Mouse (Mus musculus): ENCODE data around the gene Gpc6. TPM values are rescaled to one million over a fixed set of nuclear protein-coding genes. Genes with fewer than 3 reads are reported as not detected.

Gpc6 gene
- total and polyA plus RNA-seq, 3 experiments, result not detected

GRCm38 (mm10) chr14:117340549-117340948 lies 415.4 kb downstream of the Gpc6 start:
- dilution Hi-C loops (cut with MboI; ENCODE audit: extremely low pct_ligation_motif_present, extremely low pct_unique_long_range_greater_than_20kb, low sequenced_read_pairs) (no loop called here), in situ Hi-C loops (cut with MboI; ENCODE audit: low pct_ligation_motif_present, low pct_unique_long_range_greater_than_20kb, low sequenced_read_pairs) (no loop called here)

GRCm38 (mm10) chr14:117344505-117344904 lies 419.4 kb downstream of the Gpc6 start:
- dilution Hi-C loops (cut with MboI; ENCODE audit: extremely low pct_ligation_motif_present, extremely low pct_unique_long_range_greater_than_20kb, low sequenced_read_pairs) (no loop called here), in situ Hi-C loops (cut with MboI; ENCODE audit: low pct_ligation_motif_present, low pct_unique_long_range_greater_than_20kb, low sequenced_read_pairs) (no loop called here)

More at GRCm38 (mm10) chr14:117340549-117340948, 415.4 kb downstream of the Gpc6 start:
- DNase-seq (ENCODE audit: extremely low read depth), result no peak
- H3K4me2 ChIP-seq (ENCODE audit: insufficient read depth, low read depth, poor library complexity, severe bottlenecking), result no peak overlapping the region
- no peaks in the 10 kb centered on the region for H3K36me3 ChIP-seq (replicated peaks in 1 of 2; ENCODE audit: control insufficient read depth in 1 of 2, insufficient read depth in 1 of 2, low read length in 1 of 2)
- TF ChIP-seq USF2 (conservative IDR thresholded peaks at IDR 0.05; ENCODE audit: low read depth, low read length) (no peak), ZNF384 (IDR thresholded peaks at IDR 0.05; ENCODE audit: low read depth, low read length) (no peak), RCOR1 (conservative IDR thresholded peaks at IDR 0.05; ENCODE audit: low read depth, low read length) (no peak), KAT2A (IDR thresholded peaks at IDR 0.05; ENCODE audit: insufficient replicate concordance, low read length) (no peak), MXI1 (IDR thresholded peaks at IDR 0.05; ENCODE audit: low read depth, low read length) (no peak), ZKSCAN1 (IDR thresholded peaks at IDR 0.05; ENCODE audit: borderline replicate concordance, low read depth, low read length) (no peak), NELFE (IDR thresholded peaks at IDR 0.05; ENCODE audit: low read depth, low read length) (no peak), GABPA (IDR thresholded peaks at IDR 0.05; ENCODE audit: insufficient replicate concordance, low read depth, low read length) (no peak), CHD2 (IDR thresholded peaks at IDR 0.05; ENCODE audit: low read length) (no peak), ELF1 (IDR thresholded peaks at IDR 0.05; ENCODE audit: low read depth, low read length) (no peak), TCF12 (IDR thresholded peaks at IDR 0.05; ENCODE audit: low read depth, low read length) (no peak), EP300 (IDR thresholded peaks at IDR 0.05; ENCODE audit: low read length) (no peak), CHD1 (IDR thresholded peaks at IDR 0.05; ENCODE audit: low read depth, low read length) (no peak), SMC3 (IDR thresholded peaks at IDR 0.05; ENCODE audit: low read depth, low read length) (no peak), MAFK (IDR thresholded peaks at IDR 0.05; ENCODE audit: insufficient replicate concordance, low read length) (no peak), RAD21 (IDR thresholded peaks at IDR 0.05; ENCODE audit: low read depth, low read length) (no peak), ETS1 (conservative IDR thresholded peaks at IDR 0.05; ENCODE audit: low read depth, low read length) (no peak), JUN (IDR thresholded peaks at IDR 0.05; ENCODE audit: insufficient read depth, low read depth, low read length) (no peak), IRF4 (IDR thresholded peaks at IDR 0.05; ENCODE audit: low read depth, low read length) (no peak), TBP (conservative IDR thresholded peaks at IDR 0.05; ENCODE audit: low read depth, low read length) (no peak)
- no peaks in the 10 kb centered on the region for H3K79me2 ChIP-seq (replicated peaks; ENCODE audit: control insufficient read depth, extremely low read depth, insufficient read depth, poor library complexity, severe bottlenecking)
- H3K27ac ChIP-seq (ENCODE audit: insufficient read depth, low read depth), result no peak overlapping the region
- no peak overlapping the region for H3K4me3 ChIP-seq (replicated peaks in 1 of 3; ENCODE audit: low read depth in 2 of 3, low read length in 2 of 3, poor library complexity in 1 of 3)
- no peaks in the 10 kb centered on the region for H3K4me1 ChIP-seq (ENCODE audit: control insufficient read depth in 1 of 2, insufficient read depth in 2 of 2)
- no peaks in the 10 kb centered on the region for H3K27me3 ChIP-seq (replicated peaks)
- H3K9ac ChIP-seq (ENCODE audit: insufficient read depth, low read depth), result no peak overlapping the region
- H3K9me3 ChIP-seq (replicated peaks; ENCODE audit: low read length), result no peaks in the 10 kb centered on the region

More at GRCm38 (mm10) chr14:117344505-117344904, 419.4 kb downstream of the Gpc6 start:
- TF ChIP-seq ETS1 (conservative IDR thresholded peaks at IDR 0.05; ENCODE audit: low read depth, low read length) (no peak), HCFC1 (IDR thresholded peaks at IDR 0.05; ENCODE audit: low read depth, low read length) (no peak), TCF12 (IDR thresholded peaks at IDR 0.05; ENCODE audit: low read depth, low read length) (no peak), USF2 (conservative IDR thresholded peaks at IDR 0.05; ENCODE audit: low read depth, low read length) (no peak), ZKSCAN1 (IDR thresholded peaks at IDR 0.05; ENCODE audit: borderline replicate concordance, low read depth, low read length) (no peak), JUND (conservative IDR thresholded peaks at IDR 0.05; ENCODE audit: low read depth, low read length) (no peak), POLR2AphosphoS2 (IDR thresholded peaks at IDR 0.05; ENCODE audit: low read depth, low read length) (no peak), ZC3H11A (IDR thresholded peaks at IDR 0.05; ENCODE audit: low read depth, low read length) (no peak), SIN3A (IDR thresholded peaks at IDR 0.05; ENCODE audit: low read length) (no peak), CHD2 (IDR thresholded peaks at IDR 0.05; ENCODE audit: low read length) (no peak), GABPA (IDR thresholded peaks at IDR 0.05; ENCODE audit: insufficient replicate concordance, low read depth, low read length) (no peak)
- Histone ChIP-seq H3K4me2 (ENCODE audit: insufficient read depth, low read depth, poor library complexity, severe bottlenecking) (no peak overlapping the region), H3K36me3 (replicated peaks in 1 of 2; ENCODE audit: control insufficient read depth in 1 of 2, insufficient read depth in 1 of 2, low read length in 1 of 2) (no peaks in the 10 kb centered on the region), H3K9me3 (replicated peaks; ENCODE audit: low read length) (no peaks in the 10 kb centered on the region), H3K79me2 (replicated peaks; ENCODE audit: control insufficient read depth, extremely low read depth, insufficient read depth, poor library complexity, severe bottlenecking) (no peaks in the 10 kb centered on the region), H3K9ac (ENCODE audit: insufficient read depth, low read depth) (no peak overlapping the region), H3K4me3 (replicated peaks in 1 of 3; ENCODE audit: low read depth in 2 of 3, low read length in 2 of 3, poor library complexity in 1 of 3) (no peak overlapping the region), H3K4me1 (ENCODE audit: control insufficient read depth in 1 of 2, insufficient read depth in 2 of 2) (no peaks in the 10 kb centered on the region), H3K27ac (ENCODE audit: insufficient read depth, low read depth) (no peak overlapping the region), H3K27me3 (replicated peaks) (no peaks in the 10 kb centered on the region)
- DNase-seq (ENCODE audit: extremely low read depth), result no peak

Data from CH12.LX (cell line).